Mouse (Mus musculus): ENCODE results near the gene Ndufaf4. TPM values are rescaled to one million over a fixed set of nuclear protein-coding genes. Genes with fewer than 3 reads are reported as not detected.

Gene Ndufaf4
- total RNA-seq, 2 experiments from 2014 or later = 63.7 to 64.0 TPM

Other genes starting within 250 kb of the Ndufaf4 start
- under 1 TPM; 0.88 TPM for gene Klhl32, start 47.0 kb upstream of the Ndufaf4 start, total RNA-seq (2021)
- gene Gpr63, start 68.3 kb downstream of the Ndufaf4 start, total RNA-seq (2021) = 1 to 10 TPM; 1.8 to 2.2 TPM

Data from heart, postnatal 14 days (tissue).